Mouse (Mus musculus) gastrocnemius, adult 2 months (tissue): ENCODE measurements around the gene Rpa2. TPM values are rescaled to one million over a fixed set of nuclear protein-coding genes. Genes with fewer than 3 reads are reported as not detected.
A peak's percentile ranks its signal among the peaks of the same experiment; 100 is the strongest.
"Not testable (repeated sequence)": the region's sequence is repeated elsewhere in the genome, so short reads cannot be mapped to it uniquely, and the experiment has no call there.

ENCODE experiments used
- DNase-seq: peaks from one replicate; pipeline ENCODE4 v3.0.0; 2022
- H3K27ac ChIP-seq: fragments of 200-600 bp; 2 replicates; pipeline ENCODE4 v1.8.1; 2022; ENCODE audit warnings: mild to moderate bottlenecking
- H3K4me3 ChIP-seq: fragments of 200-600 bp; 2 replicates; pipeline ENCODE4 v1.8.1; 2022; ENCODE audit warnings: mild to moderate bottlenecking, moderate library complexity
- CTCF ChIP-seq: fragments of 200-600 bp; IDR thresholded peaks from 2 replicates; pipeline ENCODE4 v1.8.1; 2022; ENCODE audit warnings: antibody characterized with exemption, mild to moderate bottlenecking, moderate library complexity
- intact Hi-C: fragments of 180-260 bp; cut with DNase I; formaldehyde crosslinking; loops from one replicate; pipeline ENCODE4 v1.15.1; 2025
- total RNA-seq, 2 experiments: library from RNA; stranded (reverse); gene quantifications; 2 replicates each; pipeline ENCODE4 v1.2.3; 2021

The Rpa2 gene
- total RNA-seq, 2 experiments from 2014 or later: 14.2 to 16.3 TPM

GRCm38 (mm10) chr4:132776764-132777163, 8.6 kb downstream of the Rpa2 start:
- Histone ChIP-seq H3K27ac (no peak overlapping the region), H3K4me3 (no peak overlapping the region)
- DNase-seq: peak; percentile 70
- intact Hi-C loops: loop anchor here (5.0 kb wide), 1 partner anchor 156 kb away; no protein-coding TSS in a partner anchor
- peak; percentile 64 for TF ChIP-seq CTCF

GRCm38 (mm10) chr4:132778562-132779201, 10.6 kb downstream of the Rpa2 start:
- TF ChIP-seq CTCF: no peak
- intact Hi-C loops: loop anchor here (1.0 to 5.0 kb wide), 2 partner anchors 46 to 154 kb away; no protein-coding TSS in a partner anchor
- no peak overlapping the region for H3K27ac ChIP-seq
- DNase-seq: no peak
- no peak overlapping the region for H3K4me3 ChIP-seq

GRCm38 (mm10) chr4:132780288-132780687, 12.2 kb downstream of the Rpa2 start:
- intact Hi-C loops: no loop called here
- H3K27ac ChIP-seq: no peak overlapping the region
- H3K4me3 ChIP-seq: no peak overlapping the region
- DNase-seq: no peak
- TF ChIP-seq CTCF: no peak

- Histone ChIP-seq H3K4me3 (no peak overlapping the region), H3K27ac (no peak overlapping the region)
- no peak for DNase-seq
- intact Hi-C loops: loop anchor here (2.0 kb wide), 1 partner anchor 37 kb away; no protein-coding TSS in a partner anchor
- no peak for TF ChIP-seq CTCF
Observed at GRCm38 (mm10) chr4:132783732-132784131, 15.6 kb downstream of the Rpa2 start.

GRCm38 (mm10) chr4:132785228-132785627, 17.1 kb downstream of the Rpa2 start:
- H3K27ac ChIP-seq: no peak overlapping the region
- no peak overlapping the region for H3K4me3 ChIP-seq
- DNase-seq: no peak
- TF ChIP-seq CTCF: no peak
- intact Hi-C loops: no loop called here

GRCm38 (mm10) chr4:132789731-132790130, 21.6 kb downstream of the Rpa2 start:
- intact Hi-C loops: no loop called here
- TF ChIP-seq CTCF: no peak

GRCm38 (mm10) chr4:132793322-132794004, 25.3 kb downstream of the Rpa2 start:
- H3K27ac ChIP-seq, DNase-seq, intact Hi-C loops: not testable (repeated sequence)
- H3K4me3 ChIP-seq: peak overlapping the region; percentile 74

More at GRCm38 (mm10) chr4:132789731-132790130, 21.6 kb downstream of the Rpa2 start:
- no peak overlapping the region for H3K27ac ChIP-seq
- no peak overlapping the region for H3K4me3 ChIP-seq
- no peak for DNase-seq

- no peak for TF ChIP-seq CTCF
- intact Hi-C loops: no loop called here
- Histone ChIP-seq H3K27ac (no peak overlapping the region; the same call in 1 of the 2 replicates), H3K4me3 (peak overlapping the region; percentile 74)
- no peak for DNase-seq
Observed at GRCm38 (mm10) chr4:132794028-132794427, 25.9 kb downstream of the Rpa2 start.

- H3K4me3 ChIP-seq: peak overlapping the region; percentile 74
- intact Hi-C loops: no loop called here
- TF ChIP-seq CTCF: no peak
- no peak for DNase-seq
- peak overlapping the region; percentile 67 for H3K27ac ChIP-seq
Observed at GRCm38 (mm10) chr4:132794760-132795159, 26.6 kb downstream of the Rpa2 start.

- Histone ChIP-seq H3K27ac (peak overlapping the region; percentile 67), H3K4me3 (peak overlapping the region; percentile 74)
- DNase-seq: no peak
- no peak for TF ChIP-seq CTCF
- intact Hi-C loops: no loop called here
Observed at GRCm38 (mm10) chr4:132795171-132795570, 27.0 kb downstream of the Rpa2 start.

- peak; percentile 85 for DNase-seq
- peak within 1 kb of the TSS; percentile 74 for H3K4me3 ChIP-seq
- no peak for TF ChIP-seq CTCF
- intact Hi-C loops: no loop called here
- peak within 1 kb of the TSS; percentile 67 for H3K27ac ChIP-seq
Observed at GRCm38 (mm10) chr4:132796196-132796886, 28.2 kb downstream of the Rpa2 start, which contains the start of gene Themis2. TSS of gene Themis2 (minus strand) at chr4:132796387.

GRCm38 (mm10) chr4:132797461-132797860, 29.3 kb downstream of the Rpa2 start:
- TF ChIP-seq CTCF: no peak
- intact Hi-C loops: no loop called here
- no peak overlapping the region for H3K27ac ChIP-seq
- H3K4me3 ChIP-seq: no peak overlapping the region
- DNase-seq: no peak

GRCm38 (mm10) chr4:132798028-132798427, 29.9 kb downstream of the Rpa2 start:
- DNase-seq: no peak
- no peak for TF ChIP-seq CTCF
- H3K27ac ChIP-seq: no peak overlapping the region
- intact Hi-C loops: no loop called here
- H3K4me3 ChIP-seq: no peak overlapping the region

GRCm38 (mm10) chr4:132798666-132799065, 30.5 kb downstream of the Rpa2 start:
- intact Hi-C loops, DNase-seq, H3K4me3 ChIP-seq, H3K27ac ChIP-seq: not testable (repeated sequence)
